Mouse (Mus musculus): ENCODE data around the gene Zfp777.

- no peak for TF ChIP-seq E2F4 (IDR thresholded peaks at IDR 0.05; ENCODE audit: insufficient read depth)
- TF ChIP-seq POLR2A (IDR thresholded peaks at IDR 0.05; ENCODE audit: insufficient read length, low read depth): no peak
- TF ChIP-seq TCF3 (IDR thresholded peaks at IDR 0.05; ENCODE audit: insufficient read length, low read depth): no peak
- no peak for TF ChIP-seq MYOD1 (IDR thresholded peaks at IDR 0.05; ENCODE audit: control insufficient read depth in 1 of 3, insufficient read length in 2 of 3, low read depth in 2 of 3)
- no peak for TF ChIP-seq MAX (IDR thresholded peaks at IDR 0.05; ENCODE audit: low read depth)
- no peak for TF ChIP-seq POLR2AphosphoS2 (IDR thresholded peaks at IDR 0.05; ENCODE audit: insufficient read length, low read depth)
- no peak for TF ChIP-seq MYOG (IDR thresholded peaks at IDR 0.05; ENCODE audit: control insufficient read depth in 1 of 3, insufficient read depth in 1 of 3, insufficient read length in 2 of 3, low read depth in 2 of 3)
Measured at GRCm38 (mm10) chr6:48025905-48026660, 22.6 kb downstream of the Zfp777 start.
